Mouse (Mus musculus) small intestine, adult 2 months (tissue): ENCODE data around the gene Fgf5. TPM values are rescaled to one million over a fixed set of nuclear protein-coding genes. Genes with fewer than 3 reads are reported as not detected.

Source experiments
- H3K27ac ChIP-seq: fragments of 200-500 bp; 2 replicates; pipeline ENCODE4 v1.5.1; 2012; ENCODE audit warnings: low read depth, low read length, control low read depth, inconsistent platforms; ENCODE audit not compliant: insufficient read depth
- H3K27me3 ChIP-seq: fragments of 200-500 bp; 2 replicates; pipeline ENCODE4 v1.6.1; 2012; ENCODE audit warnings: mild to moderate bottlenecking, moderate library complexity, low read length, inconsistent platforms; ENCODE audit not compliant: control insufficient read depth, insufficient read depth
- H3K36me3 ChIP-seq: fragments of 200-500 bp; 2 replicates; pipeline ENCODE4 v1.6.1; 2012; ENCODE audit warnings: mild to moderate bottlenecking, low read length, control low read depth, inconsistent platforms; ENCODE audit not compliant: control insufficient read depth, insufficient read depth
- H3K4me1 ChIP-seq: fragments of 200-500 bp; 2 replicates; pipeline ENCODE4 v1.6.1; 2012; ENCODE audit warnings: low read length, inconsistent platforms, mixed read lengths; ENCODE audit not compliant: control insufficient read depth, insufficient read depth, insufficient read length
- H3K4me3 ChIP-seq: fragments of 200-500 bp; 2 replicates; pipeline ENCODE4 v1.5.1; 2012; ENCODE audit warnings: low read depth, mild to moderate bottlenecking, control low read depth, inconsistent platforms, low read length, moderate library complexity
- CTCF ChIP-seq: fragments of 200-500 bp; IDR thresholded peaks from 2 replicates; pipeline ENCODE4 v1.5.1; 2012; ENCODE audit warnings: low read depth, mild to moderate bottlenecking, control low read depth, inconsistent platforms, low read length, moderate library complexity, mixed read lengths; ENCODE audit not compliant: insufficient replicate concordance, insufficient read length; ENCODE audit errors: extremely low read depth
- POLR2A ChIP-seq: fragments of 200-500 bp; IDR thresholded peaks from 2 replicates; pipeline ENCODE4 v1.6.1; 2012; ENCODE audit warnings: low read depth, mild to moderate bottlenecking, control low read depth, inconsistent platforms, low read length, moderate library complexity
- WGBS: fragments of 180-500 bp; shearing (Covaris S2); methylation state at CpG from one replicate; pipeline ENCODE4 v1.1.7; 2018; 5-methylcytosine and 5-hydroxymethylcytosine counted together
- polyA plus RNA-seq: library from polyadenylated mRNA; depleted of rRNA; stranded (reverse); fragments of >200 nt; gene quantifications from 2 replicates; pipeline ENCODE4 v1.2.3, GENCODE M21; 2012

Gene Fgf5
- polyA plus RNA-seq, 1 experiment: not detected

DNA sequence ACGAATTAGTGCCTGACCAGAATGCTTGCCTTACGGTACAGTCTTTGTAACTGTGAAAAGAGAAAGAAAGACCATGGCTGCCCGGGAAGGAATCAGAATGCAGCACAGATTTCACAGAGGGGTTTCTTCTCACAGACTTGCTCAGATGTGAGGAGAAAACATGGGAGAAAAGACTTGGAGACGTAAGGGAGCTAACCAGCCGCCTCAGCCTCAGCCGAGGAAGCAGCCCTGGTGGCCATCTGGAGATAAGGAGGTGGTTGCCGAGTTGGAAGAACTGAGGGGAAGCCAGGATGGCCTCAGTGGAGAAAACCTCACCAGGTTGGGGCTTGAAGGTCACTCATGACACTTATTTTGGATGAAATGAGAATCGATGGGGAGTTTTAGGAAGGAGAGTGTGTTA, 8.7 kb upstream of the Fgf5 start:
- WGBS: 55% methylated on average over 8 of the region's 8 CpGs
- TF ChIP-seq CTCF (no peak), POLR2A (no peak)
- Histone ChIP-seq H3K27ac (no peak overlapping the region), H3K27me3 (no peaks in the 10 kb centered on the region), H3K36me3 (no peaks in the 10 kb centered on the region), H3K4me1 (no peaks in the 10 kb centered on the region), H3K4me3 (no peak overlapping the region)

DNA sequence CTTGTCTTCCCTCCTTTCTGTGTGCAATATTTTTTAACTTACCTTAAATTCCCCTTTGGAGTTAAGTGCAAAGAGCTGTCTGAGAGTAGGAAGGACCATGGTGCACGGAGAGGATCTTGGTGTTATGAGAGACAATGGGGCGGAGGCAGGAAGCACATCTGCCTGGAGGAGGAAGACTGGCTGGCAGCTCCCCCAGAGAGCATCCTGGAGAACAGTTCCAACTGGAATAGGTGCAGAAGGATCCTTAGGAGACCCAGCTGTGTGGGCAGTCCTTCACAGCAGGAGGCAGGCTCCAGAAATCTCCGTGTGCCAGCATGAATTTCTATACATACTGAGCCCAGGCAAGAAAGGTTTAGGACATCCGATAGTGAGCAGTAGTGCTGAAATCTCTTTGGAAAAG, 8.0 kb upstream of the Fgf5 start:
- WGBS: 59% methylated on average over 4 of the region's 4 CpGs
- H3K36me3 ChIP-seq: no peaks in the 10 kb centered on the region
- no peak overlapping the region for H3K4me3 ChIP-seq
- no peaks in the 10 kb centered on the region for H3K4me1 ChIP-seq
- TF ChIP-seq CTCF (no peak), POLR2A (no peak)
- H3K27ac ChIP-seq: no peak overlapping the region
- H3K27me3 ChIP-seq: no peaks in the 10 kb centered on the region

DNA sequence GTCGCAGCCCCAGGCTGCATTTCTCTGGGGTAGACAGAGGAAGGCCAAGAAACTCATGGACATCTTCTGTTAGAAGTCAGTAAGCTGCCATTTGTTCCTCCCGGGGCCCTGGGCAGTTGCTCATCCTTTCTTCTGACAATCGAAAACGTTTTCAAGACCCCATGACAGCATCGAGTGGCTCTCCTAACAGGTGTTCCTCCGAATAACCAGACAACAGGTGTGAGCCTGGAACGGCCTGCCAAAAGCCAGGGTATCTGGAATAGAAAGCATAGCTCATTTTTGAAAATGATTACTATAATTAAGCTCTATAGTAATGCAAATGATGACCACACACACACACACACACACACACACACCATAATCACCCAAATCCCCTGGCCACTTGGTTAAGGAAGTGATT, 7.2 kb upstream of the Fgf5 start:
- no peak for TF ChIP-seq POLR2A
- no peak for TF ChIP-seq CTCF
- no peak overlapping the region for H3K27ac ChIP-seq
- no peaks in the 10 kb centered on the region for H3K36me3 ChIP-seq
- H3K4me1 ChIP-seq: no peaks in the 10 kb centered on the region
- WGBS: 81% methylated on average over 7 of the region's 7 CpGs
- H3K4me3 ChIP-seq: no peak overlapping the region
- H3K27me3 ChIP-seq: no peaks in the 10 kb centered on the region

DNA sequence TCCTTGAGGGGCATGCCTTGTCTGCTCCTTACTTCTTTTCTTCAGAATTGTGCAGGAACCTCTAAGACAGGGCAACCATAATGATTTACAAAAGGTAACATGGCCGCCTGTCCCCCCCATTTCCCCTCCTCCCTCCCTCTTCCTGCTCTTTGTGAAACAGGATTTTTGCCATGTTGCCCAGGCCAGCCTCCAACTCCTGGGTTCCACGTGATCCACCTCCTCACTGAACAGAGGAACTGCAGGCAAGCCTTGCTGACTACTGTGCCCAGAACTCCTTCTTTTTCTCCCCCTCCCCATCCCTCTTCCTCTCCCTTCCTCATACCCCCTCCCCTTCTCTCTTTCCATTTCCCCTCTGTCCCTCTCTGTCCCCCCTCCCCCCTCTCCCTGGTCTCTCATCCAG, 6.5 kb upstream of the Fgf5 start:
- Histone ChIP-seq H3K27me3 (no peaks in the 10 kb centered on the region), H3K4me1 (no peaks in the 10 kb centered on the region), H3K4me3 (no peak overlapping the region), H3K36me3 (no peaks in the 10 kb centered on the region), H3K27ac (no peak overlapping the region)
- WGBS: 31% methylated on average over 2 of the region's 2 CpGs
- TF ChIP-seq POLR2A: no peak
- no peak for TF ChIP-seq CTCF

DNA sequence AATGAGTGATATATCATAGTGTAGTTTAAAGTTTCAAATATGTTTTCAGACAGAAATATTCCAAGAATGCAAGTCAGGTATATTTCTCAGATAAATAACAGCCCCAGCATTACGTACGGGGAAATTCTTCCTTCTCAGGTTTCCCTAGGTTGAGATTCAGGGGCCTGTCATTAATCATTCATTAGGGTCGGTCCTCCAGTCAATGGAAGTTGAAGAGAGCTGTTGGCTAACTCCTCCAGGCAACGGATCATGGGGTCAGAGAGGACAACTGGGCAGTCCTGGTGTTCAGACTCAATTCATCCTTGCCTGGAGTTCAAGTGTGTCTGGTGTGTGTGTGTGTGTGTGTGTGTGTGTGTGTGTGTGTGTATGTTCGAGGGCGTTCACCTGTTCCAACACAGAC, 837 bp upstream of the Fgf5 start:
- H3K4me1 ChIP-seq: peaks cover 6% of the 10 kb centered on the region
- no peaks in the 10 kb centered on the region for H3K36me3 ChIP-seq
- H3K27me3 ChIP-seq: peaks cover 25% of the 10 kb centered on the region
- TF ChIP-seq POLR2A (no peak), CTCF (no peak)
- 20% methylated on average over 6 of the region's 6 CpGs for WGBS
- H3K27ac ChIP-seq: no peak overlapping the region
- no peak overlapping the region for H3K4me3 ChIP-seq

DNA sequence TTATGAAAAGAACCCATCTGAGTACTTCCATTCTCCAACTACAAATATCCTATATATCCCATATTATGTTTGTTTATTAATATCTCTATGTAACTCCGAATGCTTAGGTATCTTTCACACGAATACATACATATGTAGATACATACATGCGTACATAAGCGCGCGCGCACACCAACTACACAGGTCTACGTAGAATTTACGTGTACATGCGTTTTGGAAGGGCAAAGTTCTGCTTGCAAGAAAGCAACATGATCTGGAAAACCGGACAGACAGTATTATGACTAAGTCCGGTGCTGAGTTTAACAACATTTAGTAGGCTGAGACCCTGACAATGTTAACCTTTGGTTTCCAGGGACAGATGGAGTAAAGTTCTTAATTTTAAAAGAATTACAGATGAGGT, 1.2 kb downstream of the Fgf5 start:
- WGBS: 11% methylated on average over 12 of the region's 12 CpGs
- H3K27me3 ChIP-seq: peaks cover 25% of the 10 kb centered on the region
- no peaks in the 10 kb centered on the region for H3K36me3 ChIP-seq
- TF ChIP-seq POLR2A (no peak), CTCF (no peak)
- no peak overlapping the region for H3K4me3 ChIP-seq
- peaks cover 6% of the 10 kb centered on the region for H3K4me1 ChIP-seq
- no peak overlapping the region for H3K27ac ChIP-seq

DNA sequence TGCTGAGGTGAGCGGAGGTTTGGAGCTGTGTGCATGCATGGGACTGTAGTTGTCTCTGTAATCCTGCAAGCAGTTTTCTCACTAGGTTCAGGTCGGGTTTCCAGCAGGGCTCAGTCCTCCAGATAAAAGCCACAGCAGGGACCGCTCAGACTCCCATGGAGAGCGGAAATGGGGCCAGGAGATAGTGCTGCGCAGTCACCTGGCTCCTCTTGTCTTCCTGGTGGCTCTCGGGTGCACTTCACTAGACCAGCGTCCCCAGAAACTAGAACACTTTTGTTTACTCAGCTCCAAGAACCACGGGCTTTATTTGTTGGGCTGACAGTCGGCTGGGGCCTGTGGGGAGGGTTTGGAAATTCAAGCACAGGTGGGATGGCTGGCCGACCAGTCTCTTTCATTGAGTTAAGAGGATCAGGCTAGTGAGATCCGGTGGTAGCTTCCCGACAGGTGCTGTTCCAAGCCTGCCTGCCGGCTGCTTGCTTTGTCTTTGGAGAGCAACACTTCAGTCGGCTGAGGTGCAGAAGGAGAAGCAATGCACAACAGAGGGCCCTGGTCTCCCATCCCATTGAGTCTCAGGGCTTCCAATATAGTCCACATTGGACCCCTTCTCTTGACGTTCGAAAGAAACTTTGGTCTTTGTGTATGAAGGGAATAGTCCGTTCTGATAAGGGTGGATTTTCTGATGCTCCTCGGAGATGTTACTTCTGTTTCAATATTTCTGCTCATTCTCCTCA, 1.9 kb downstream of the Fgf5 start:
- WGBS: 9% methylated on average over 18 of the region's 18 CpGs
- H3K27me3 ChIP-seq: peaks cover 25% of the 10 kb centered on the region
- TF ChIP-seq CTCF (no peak), POLR2A (no peak)
- H3K4me3 ChIP-seq: no peak overlapping the region
- no peak overlapping the region for H3K27ac ChIP-seq
- H3K4me1 ChIP-seq: peaks cover 6% of the 10 kb centered on the region
- H3K36me3 ChIP-seq: no peaks in the 10 kb centered on the region
